Mouse (Mus musculus) cerebellum, adult (tissue): ENCODE results near the gene Map3k5.

Experiments used
- ATAC-seq: cut with Nextera tagmentation; 2 replicates; pipeline ENCODE4 v1.9.2; 2017; ENCODE audit warnings: mild to moderate bottlenecking, moderate library complexity, mixed read lengths; ENCODE audit not compliant: insufficient number of reproducible peaks, low FRiP score, low TSS enrichment

The Map3k5 gene

GRCm38 (mm10) chr10:20000408-20000770 is 66.1 kb downstream of the Map3k5 start:
- no peak for ATAC-seq

GRCm38 (mm10) chr10:20001990-20002389 is 67.7 kb downstream of the Map3k5 start:
- ATAC-seq: no peak

- ATAC-seq: no peak
Observed at GRCm38 (mm10) chr10:20003006-20003405, 68.7 kb downstream of the Map3k5 start.

- ATAC-seq: no peak
Observed at GRCm38 (mm10) chr10:20004786-20005185, 70.5 kb downstream of the Map3k5 start.

GRCm38 (mm10) chr10:20005491-20005952 is 71.2 kb downstream of the Map3k5 start:
- ATAC-seq: no peak

- ATAC-seq: peak; percentile 72
Observed at GRCm38 (mm10) chr10:20006333-20007093, 72.2 kb downstream of the Map3k5 start.

GRCm38 (mm10) chr10:20009310-20009709 is 75.0 kb downstream of the Map3k5 start:
- no peak for ATAC-seq

- ATAC-seq: no peak
Observed at GRCm38 (mm10) chr10:20010018-20010417, 75.7 kb downstream of the Map3k5 start.

GRCm38 (mm10) chr10:20018406-20018805 is 84.1 kb downstream of the Map3k5 start:
- ATAC-seq: peak; percentile 98

GRCm38 (mm10) chr10:20018806-20019205 is 84.5 kb downstream of the Map3k5 start:
- peak; percentile 49 for ATAC-seq

- no peak for ATAC-seq
Observed at GRCm38 (mm10) chr10:20021256-20021655, 87.0 kb downstream of the Map3k5 start.

- no peak for ATAC-seq
Observed at GRCm38 (mm10) chr10:20021670-20022468, 87.6 kb downstream of the Map3k5 start.

GRCm38 (mm10) chr10:20022608-20023340 is 88.5 kb downstream of the Map3k5 start:
- no peak for ATAC-seq

GRCm38 (mm10) chr10:20023524-20023923 is 89.3 kb downstream of the Map3k5 start:
- peak; percentile 77 for ATAC-seq

GRCm38 (mm10) chr10:20024891-20025290 is 90.6 kb downstream of the Map3k5 start:
- no peak for ATAC-seq

- no peak for ATAC-seq
Observed at GRCm38 (mm10) chr10:20025781-20026520, 91.7 kb downstream of the Map3k5 start.

GRCm38 (mm10) chr10:20030703-20031102 is 96.4 kb downstream of the Map3k5 start:
- ATAC-seq: no peak

- ATAC-seq: peak; percentile 97
Observed at GRCm38 (mm10) chr10:20031936-20032335, 97.7 kb downstream of the Map3k5 start.

- no peak for ATAC-seq
Observed at GRCm38 (mm10) chr10:20036375-20036774, 102.1 kb downstream of the Map3k5 start.

GRCm38 (mm10) chr10:20036846-20037245 is 102.6 kb downstream of the Map3k5 start:
- no peak for ATAC-seq
